Mouse (Mus musculus) lung, postnatal 0 days (tissue): ENCODE data around the gene Aebp1.

Experiments used
- CTCF ChIP-seq: IDR thresholded peaks from 2 replicates; pipeline ENCODE4 v1.5.1; 2016; ENCODE audit warnings: antibody characterized with exemption, mild to moderate bottlenecking
- EP300 ChIP-seq: IDR thresholded peaks from 2 replicates; pipeline ENCODE4 v1.6.1; 2016; ENCODE audit warnings: antibody characterized with exemption, mild to moderate bottlenecking, control low read depth

GRCm38 (mm10) chr11:5898531-5898930, 36.8 kb downstream of the Aebp1 start, which contains the start of gene Myl7:
- TF ChIP-seq CTCF = no peak
- TF ChIP-seq EP300 = no peak
